Mouse (Mus musculus) ES-E14 (cell line): ENCODE results near the gene Tm9sf2. TPM values are rescaled to one million over a fixed set of nuclear protein-coding genes. Genes with fewer than 3 reads are reported as not detected.

Source experiments
- DNase-seq: peaks from one replicate; pipeline ENCODE4 v3.0.0-alpha.2; 2013; ENCODE audit warnings: low read depth, low spot score
- H3K27ac ChIP-seq: 2 replicates; pipeline ENCODE4 v1.5.1; 2012; ENCODE audit warnings: low read depth, mild to moderate bottlenecking, low read length, moderate library complexity, mixed read lengths; ENCODE audit not compliant: poor library complexity, insufficient read depth, severe bottlenecking
- H3K36me3 ChIP-seq: 2 replicates; pipeline ENCODE4 v1.6.1; 2012; ENCODE audit warnings: mild to moderate bottlenecking, low read length, moderate library complexity, mixed read lengths; ENCODE audit not compliant: control insufficient read depth, poor library complexity, insufficient read depth, severe bottlenecking
- H3K4me1 ChIP-seq, 2 experiments: fragments of 150-350 bp in 1 of 2; sonication (generic) in 1 of 2; 2 replicates each; pipeline ENCODE4 v1.6.1; 2012; ENCODE audit warnings: low read length in 2 of 2, mild to moderate bottlenecking in 1 of 2, mixed read lengths in 1 of 2; ENCODE audit not compliant: control insufficient read depth in 2 of 2, insufficient read depth in 2 of 2, poor library complexity in 1 of 2
- H3K4me3 ChIP-seq, 2 experiments: fragments of 150-350 bp in 1 of 2; sonication (generic) in 1 of 2; 2 replicates each; pipeline ENCODE4 v1.5.1; 2012; ENCODE audit warnings: low read length in 2 of 2, low read depth in 1 of 2, mild to moderate bottlenecking in 1 of 2, mixed read lengths in 1 of 2; ENCODE audit not compliant: insufficient read depth in 1 of 2, poor library complexity in 1 of 2, severe bottlenecking in 1 of 2
- H3K9ac ChIP-seq: 2 replicates; pipeline ENCODE4 v1.6.1; 2012; ENCODE audit warnings: low read depth, mild to moderate bottlenecking, low read length, mixed read lengths; ENCODE audit not compliant: poor library complexity, insufficient read depth, severe bottlenecking
- H3K9me3 ChIP-seq: fragments of 150-350 bp; sonication (generic); 2 replicates; pipeline ENCODE4 v1.6.1; 2012; ENCODE audit warnings: low read depth, mild to moderate bottlenecking, low read length; ENCODE audit not compliant: control insufficient read depth, insufficient read depth
- CHD2 ChIP-seq: IDR thresholded peaks from 2 replicates; pipeline ENCODE4 v1.6.1; 2014; ENCODE audit warnings: mild to moderate bottlenecking, low read depth, low read length, inconsistent platforms
- HCFC1 ChIP-seq: IDR thresholded peaks from 2 replicates; pipeline ENCODE4 v1.6.1; 2012; ENCODE audit warnings: low read length, inconsistent platforms, borderline replicate concordance; ENCODE audit not compliant: insufficient read depth
- MAFK ChIP-seq: IDR thresholded peaks from 2 replicates; pipeline ENCODE4 v1.6.1; 2014; ENCODE audit warnings: mild to moderate bottlenecking, low read depth, low read length, inconsistent platforms; ENCODE audit not compliant: insufficient read depth
- ZC3H11A ChIP-seq: IDR thresholded peaks from 2 replicates; pipeline ENCODE4 v1.6.1; 2012; ENCODE audit warnings: low read depth, mild to moderate bottlenecking, inconsistent platforms, low read length, borderline replicate concordance
- ZNF384 ChIP-seq: IDR thresholded peaks from 2 replicates; pipeline ENCODE4 v1.6.1; 2012; ENCODE audit warnings: low read depth, low read length, inconsistent platforms
- in situ Hi-C, 2 experiments: fragments of 600-800 bp; cut with MboI; formaldehyde crosslinking; loops; one replicate each; pipeline ENCODE4 v1.15.1; 2025; ENCODE audit warnings: low sequenced_read_pairs in 2 of 2, inconsistent platforms in 1 of 2; ENCODE audit not compliant: unreplicated experiment in 2 of 2
- total RNA-seq: library from RNA; depleted of rRNA; stranded (reverse); fragments of 300-350 nt; gene quantifications from 2 replicates; pipeline ENCODE4 v1.2.3, GENCODE M21; 2012

Gene Tm9sf2
- total RNA-seq, 1 experiment, result 84.1 TPM

GRCm38 (mm10) chr14:122104881-122105280 lies 2.0 kb upstream of the Tm9sf2 start:
- peak overlapping the region; percentile 85 for H3K9ac ChIP-seq
- peak overlapping the region; percentile 73 to 94 for H3K4me3 ChIP-seq
- in situ Hi-C loops, result no loop called here
- H3K9me3 ChIP-seq, result no peaks in the 10 kb centered on the region
- DNase-seq, result peak; percentile 96
- peak overlapping the region; percentile 88 for H3K27ac ChIP-seq
- peaks cover 4 to 6% of the 10 kb centered on the region in 2 experiments for H3K4me1 ChIP-seq
- TF ChIP-seq ZNF384 (no peak), MAFK (no peak)
- no peaks in the 10 kb centered on the region for H3K36me3 ChIP-seq

GRCm38 (mm10) chr14:122105391-122106285 lies 1.2 kb upstream of the Tm9sf2 start:
- DNase-seq, result no peak
- Histone ChIP-seq H3K4me3 (peak overlapping the region; percentile 73 to 94), H3K36me3 (no peaks in the 10 kb centered on the region), H3K9ac (peak overlapping the region; percentile 85), H3K27ac (peak overlapping the region; percentile 88), H3K9me3 (no peaks in the 10 kb centered on the region), H3K4me1 (peaks cover 4 to 6% of the 10 kb centered on the region in 2 experiments)
- TF ChIP-seq MAFK, result no peak
- no peak for TF ChIP-seq ZNF384
- TF ChIP-seq CHD2, result no peak
- no peak for TF ChIP-seq ZC3H11A
- TF ChIP-seq HCFC1, result no peak
- in situ Hi-C loops, result no loop called here

GRCm38 (mm10) chr14:122107481-122108214 lies 810 bp downstream of the Tm9sf2 start:
- no peak for TF ChIP-seq HCFC1
- no peak for TF ChIP-seq ZC3H11A
- TF ChIP-seq ZNF384, result no peak
- TF ChIP-seq CHD2, result no peak
- TF ChIP-seq MAFK, result no peak
- H3K9ac ChIP-seq, result peak overlapping the region; percentile 98
- no peaks in the 10 kb centered on the region for H3K9me3 ChIP-seq
- H3K4me3 ChIP-seq, result peak overlapping the region; percentile 94 to 95
- in situ Hi-C loops, result no loop called here
- peaks cover 6 to 7% of the 10 kb centered on the region in 2 experiments for H3K4me1 ChIP-seq
- DNase-seq, result no peak
- peaks cover 5% of the 10 kb centered on the region; the same call in 1 of the 2 replicates for H3K36me3 ChIP-seq
- peak overlapping the region; percentile 82 for H3K27ac ChIP-seq

DNA sequence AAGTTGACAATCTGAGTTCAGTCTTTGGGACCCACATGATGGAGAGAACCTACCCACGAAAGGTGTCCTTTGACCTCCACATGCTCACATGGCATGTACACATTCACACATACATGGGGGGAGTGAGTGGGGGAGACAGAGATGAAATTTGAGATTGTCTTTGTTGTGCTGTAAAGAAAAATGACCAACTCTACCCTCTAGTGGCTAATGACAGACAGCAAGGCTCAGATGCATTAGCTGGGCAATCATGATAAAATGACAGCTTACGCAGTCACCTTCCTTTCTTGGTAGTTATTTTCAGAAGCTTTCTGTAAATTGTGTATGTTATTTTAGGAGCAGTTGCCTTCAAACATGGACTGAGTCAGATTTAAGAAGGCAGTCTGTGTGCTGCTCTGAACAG lies 4.8 kb downstream of the Tm9sf2 start:
- no peak for DNase-seq
- in situ Hi-C loops, result no loop called here
- no peak overlapping the region for H3K4me3 ChIP-seq
- no peak overlapping the region for H3K9ac ChIP-seq
- H3K9me3 ChIP-seq, result no peaks in the 10 kb centered on the region
- peaks cover 2 to 3% of the 10 kb centered on the region in 2 experiments; a peak in 2 of 4 replicates for H3K4me1 ChIP-seq
- no peak overlapping the region for H3K27ac ChIP-seq
- no peak for TF ChIP-seq HCFC1
- TF ChIP-seq ZC3H11A, result no peak
- TF ChIP-seq MAFK, result no peak
- no peak for TF ChIP-seq CHD2
- no peak for TF ChIP-seq ZNF384
- H3K36me3 ChIP-seq, result peaks cover 5% of the 10 kb centered on the region; the same call in 1 of the 2 replicates
